Mouse (Mus musculus): ENCODE measurements around the gene Sec14l2. TPM values are rescaled to one million over a fixed set of nuclear protein-coding genes. Genes with fewer than 3 reads are reported as not detected.
A peak's percentile ranks its signal among the peaks of the same experiment; 100 is the strongest.

Sec14l2 gene
- polyA plus RNA-seq (2012; rRNA removed): 0.42 and 1.1 TPM in 2 replicates

DNA sequence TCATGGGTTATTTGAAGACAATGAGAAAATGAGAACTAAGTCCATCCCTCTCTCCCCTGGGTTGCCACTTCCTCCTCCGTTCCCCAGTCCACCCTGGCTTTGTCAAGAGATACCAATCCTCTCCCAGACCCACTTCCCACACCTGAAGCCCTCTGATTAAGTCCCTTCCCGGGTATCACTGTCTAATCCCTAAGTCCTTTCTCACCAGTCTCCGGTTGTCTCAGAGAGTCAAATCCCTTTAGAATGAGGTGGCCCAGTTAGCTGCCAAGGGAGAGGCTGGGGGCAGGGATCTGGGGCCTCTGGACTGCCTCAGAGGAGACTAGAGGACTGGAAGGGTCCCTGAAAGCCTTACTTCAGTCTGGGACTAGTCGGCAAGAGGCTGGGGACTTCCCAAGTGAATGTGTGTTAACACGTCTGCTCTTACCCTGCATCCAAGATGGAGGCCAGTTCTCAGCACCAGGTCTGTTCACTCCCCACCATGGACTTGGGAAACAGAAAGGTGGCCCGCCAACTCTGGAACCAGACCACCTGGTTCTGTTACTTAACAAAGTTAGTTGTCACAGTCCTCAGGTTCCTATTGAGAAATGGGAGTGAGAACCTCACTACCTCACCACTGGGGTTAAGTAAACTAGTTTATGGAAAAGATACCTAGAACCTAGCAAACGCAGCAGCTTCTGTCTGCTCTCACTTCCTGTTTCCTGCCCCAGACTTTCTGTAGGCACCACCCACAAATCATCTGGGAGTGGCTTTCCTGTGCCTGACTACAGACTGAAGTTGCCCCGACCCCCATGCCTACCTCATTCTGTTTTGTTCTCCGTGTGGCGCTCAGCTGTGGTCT is at the start of gene Sec14l2:
Sec14l2 (minus strand) TSS at position 674 of the 838 bp plus-strand sequence.
- 63% methylated on average over 10 of the region's 10 CpGs for WGBS
- no peaks in the 10 kb centered on the region for H3K36me3 ChIP-seq (ENCODE audit: control insufficient read depth, insufficient read depth, low read length)
- DNase-seq: peak; percentile 33
- H3K4me1 ChIP-seq (replicated peaks; ENCODE audit: control insufficient read depth, insufficient read depth, low read length): peaks cover 13% of the 10 kb centered on the region
- TF ChIP-seq POLR2A (IDR thresholded peaks at IDR 0.05; ENCODE audit: control insufficient read depth, extremely low read depth, insufficient read depth, low read length, poor library complexity) (no peak), CTCF (IDR thresholded peaks at IDR 0.05; ENCODE audit: borderline replicate concordance, control insufficient read depth, extremely low read depth, insufficient read depth, low read length, poor library complexity) (no peak)
- H3K4me3 ChIP-seq (ENCODE audit: control insufficient read depth, insufficient read depth, low read length): no peak within 1 kb of the TSS
- no peak within 1 kb of the TSS for H3K27ac ChIP-seq (ENCODE audit: control insufficient read depth, insufficient read depth, low read length)
- peaks cover 8% of the 10 kb centered on the region; the same call in 1 of the 2 replicates for H3K27me3 ChIP-seq (ENCODE audit: control insufficient read depth, insufficient read depth, low read length)

DNA sequence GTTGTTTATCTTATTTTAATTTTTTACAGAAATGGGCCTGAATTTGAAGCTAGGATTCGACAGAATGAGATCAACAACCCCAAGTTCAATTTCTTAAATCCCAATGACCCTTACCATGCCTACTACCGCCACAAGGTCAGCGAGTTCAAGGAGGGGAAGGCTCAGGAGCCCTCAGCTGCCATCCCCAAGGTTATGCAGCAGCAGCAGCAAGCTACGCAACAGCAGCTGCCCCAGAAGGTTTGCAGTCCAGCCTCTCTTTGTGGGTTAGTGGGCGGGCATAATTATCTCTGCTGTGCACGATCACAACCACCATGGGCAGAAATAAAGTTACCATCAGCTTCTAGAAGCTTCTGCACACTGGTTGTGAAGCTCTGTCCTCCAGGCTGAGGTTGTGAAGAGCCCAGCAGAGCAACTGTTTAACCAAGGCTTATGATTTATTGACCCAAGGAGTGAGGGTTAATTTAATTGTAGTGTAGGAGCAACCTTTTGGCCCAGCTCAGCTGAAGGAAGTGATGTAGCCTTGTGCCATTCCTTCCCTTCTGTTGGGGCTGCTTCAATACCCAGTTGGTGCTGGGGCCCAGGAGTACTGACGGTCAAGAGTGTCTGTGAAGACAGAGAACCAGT is 43.4 kb upstream of the Sec14l2 start:
- no peak for DNase-seq

DNA sequence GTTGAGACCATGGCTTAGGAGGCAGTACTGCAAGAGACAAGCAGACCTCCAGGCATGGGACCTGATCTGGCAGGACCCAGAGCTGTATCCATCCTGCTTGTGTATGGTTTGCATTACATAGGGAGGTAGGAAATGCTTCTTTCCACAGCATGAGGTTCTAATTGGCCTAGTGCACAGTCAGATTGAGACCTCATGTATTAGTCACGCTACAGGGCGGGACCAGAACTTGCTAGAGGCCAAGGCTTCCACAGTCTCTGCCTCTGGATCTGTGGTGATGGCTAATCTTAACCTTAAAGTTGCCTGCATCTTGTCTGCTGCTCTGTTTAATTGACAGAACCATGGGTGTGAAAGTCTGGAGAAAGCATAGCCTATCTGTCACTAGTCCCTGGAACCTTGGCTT is 41.5 kb upstream of the Sec14l2 start:
- TF ChIP-seq POLR2A (IDR thresholded peaks at IDR 0.05; ENCODE audit: control insufficient read depth, extremely low read depth, insufficient read depth, low read length, poor library complexity) (no peak), CTCF (IDR thresholded peaks at IDR 0.05; ENCODE audit: borderline replicate concordance, control insufficient read depth, extremely low read depth, insufficient read depth, low read length, poor library complexity) (no peak)
- DNase-seq: no peak
- H3K4me1 ChIP-seq (replicated peaks; ENCODE audit: control insufficient read depth, insufficient read depth, low read length): peaks cover 5% of the 10 kb centered on the region
- H3K27me3 ChIP-seq (ENCODE audit: control insufficient read depth, insufficient read depth, low read length): no peaks in the 10 kb centered on the region
- H3K36me3 ChIP-seq (ENCODE audit: control insufficient read depth, insufficient read depth, low read length): peaks cover 63% of the 10 kb centered on the region
- 96% methylated on average over 2 of the region's 2 CpGs for WGBS
- H3K4me3 ChIP-seq (ENCODE audit: control insufficient read depth, insufficient read depth, low read length): no peak overlapping the region
- no peak overlapping the region for H3K27ac ChIP-seq (ENCODE audit: control insufficient read depth, insufficient read depth, low read length)

More for the DNA sequence above, 43.4 kb upstream of the Sec14l2 start:
- H3K27me3 ChIP-seq (ENCODE audit: control insufficient read depth, insufficient read depth, low read length): no peaks in the 10 kb centered on the region
- TF ChIP-seq POLR2A (IDR thresholded peaks at IDR 0.05; ENCODE audit: control insufficient read depth, extremely low read depth, insufficient read depth, low read length, poor library complexity): no peak
- no peak for TF ChIP-seq CTCF (IDR thresholded peaks at IDR 0.05; ENCODE audit: borderline replicate concordance, control insufficient read depth, extremely low read depth, insufficient read depth, low read length, poor library complexity)
- WGBS: 95% methylated on average over 7 of the region's 7 CpGs
- peaks cover 82% of the 10 kb centered on the region for H3K36me3 ChIP-seq (ENCODE audit: control insufficient read depth, insufficient read depth, low read length)
- H3K4me1 ChIP-seq (replicated peaks; ENCODE audit: control insufficient read depth, insufficient read depth, low read length): no peaks in the 10 kb centered on the region
- no peak overlapping the region for H3K27ac ChIP-seq (ENCODE audit: control insufficient read depth, insufficient read depth, low read length)
- H3K4me3 ChIP-seq (ENCODE audit: control insufficient read depth, insufficient read depth, low read length): no peak overlapping the region

DNA sequence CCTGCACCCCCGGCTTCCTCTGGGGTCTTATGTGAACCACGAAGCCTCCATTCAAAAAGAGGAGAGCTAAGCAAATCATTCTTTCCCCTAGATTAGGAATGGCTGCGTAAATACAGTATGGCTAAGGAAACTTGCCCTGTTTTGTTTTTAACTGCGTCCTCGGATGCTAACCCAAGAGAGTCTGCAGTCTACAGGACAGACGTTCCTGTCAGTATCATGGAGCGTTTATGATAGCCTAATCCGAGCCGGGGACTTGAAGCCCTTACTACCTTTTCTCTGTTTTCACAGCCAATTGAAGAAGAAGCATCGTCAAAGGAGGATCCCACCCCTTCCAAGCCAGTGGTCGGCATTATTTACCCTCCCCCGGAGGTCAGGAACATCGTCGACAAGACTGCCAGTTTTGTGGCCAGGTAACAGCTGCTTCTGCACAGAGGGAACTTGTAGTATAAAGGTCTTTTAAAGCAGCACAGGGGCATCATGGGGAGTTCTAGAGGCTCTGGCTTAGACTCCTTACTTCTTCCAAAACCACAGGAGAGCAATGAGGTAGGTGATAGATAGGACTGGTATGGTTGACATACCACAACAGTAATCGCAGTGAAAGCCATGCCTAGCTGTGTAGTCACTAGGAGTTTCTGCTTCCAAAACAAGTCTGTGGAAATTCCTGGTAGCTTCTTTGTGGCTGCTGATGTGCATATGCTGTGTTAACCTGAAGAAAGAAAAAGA is 37.7 kb upstream of the Sec14l2 start:
- no peak overlapping the region for H3K27ac ChIP-seq (ENCODE audit: control insufficient read depth, insufficient read depth, low read length)
- H3K4me3 ChIP-seq (ENCODE audit: control insufficient read depth, insufficient read depth, low read length): peak overlapping the region; percentile 85
- no peaks in the 10 kb centered on the region for H3K27me3 ChIP-seq (ENCODE audit: control insufficient read depth, insufficient read depth, low read length)
- peaks cover 27% of the 10 kb centered on the region for H3K36me3 ChIP-seq (ENCODE audit: control insufficient read depth, insufficient read depth, low read length)
- peak; percentile 6 for DNase-seq
- peaks cover 5% of the 10 kb centered on the region for H3K4me1 ChIP-seq (replicated peaks; ENCODE audit: control insufficient read depth, insufficient read depth, low read length)
- TF ChIP-seq POLR2A (IDR thresholded peaks at IDR 0.05; ENCODE audit: control insufficient read depth, extremely low read depth, insufficient read depth, low read length, poor library complexity) (no peak), CTCF (IDR thresholded peaks at IDR 0.05; ENCODE audit: borderline replicate concordance, control insufficient read depth, extremely low read depth, insufficient read depth, low read length, poor library complexity) (no peak)
- WGBS: 4% methylated on average over 15 of the region's 15 CpGs

DNA sequence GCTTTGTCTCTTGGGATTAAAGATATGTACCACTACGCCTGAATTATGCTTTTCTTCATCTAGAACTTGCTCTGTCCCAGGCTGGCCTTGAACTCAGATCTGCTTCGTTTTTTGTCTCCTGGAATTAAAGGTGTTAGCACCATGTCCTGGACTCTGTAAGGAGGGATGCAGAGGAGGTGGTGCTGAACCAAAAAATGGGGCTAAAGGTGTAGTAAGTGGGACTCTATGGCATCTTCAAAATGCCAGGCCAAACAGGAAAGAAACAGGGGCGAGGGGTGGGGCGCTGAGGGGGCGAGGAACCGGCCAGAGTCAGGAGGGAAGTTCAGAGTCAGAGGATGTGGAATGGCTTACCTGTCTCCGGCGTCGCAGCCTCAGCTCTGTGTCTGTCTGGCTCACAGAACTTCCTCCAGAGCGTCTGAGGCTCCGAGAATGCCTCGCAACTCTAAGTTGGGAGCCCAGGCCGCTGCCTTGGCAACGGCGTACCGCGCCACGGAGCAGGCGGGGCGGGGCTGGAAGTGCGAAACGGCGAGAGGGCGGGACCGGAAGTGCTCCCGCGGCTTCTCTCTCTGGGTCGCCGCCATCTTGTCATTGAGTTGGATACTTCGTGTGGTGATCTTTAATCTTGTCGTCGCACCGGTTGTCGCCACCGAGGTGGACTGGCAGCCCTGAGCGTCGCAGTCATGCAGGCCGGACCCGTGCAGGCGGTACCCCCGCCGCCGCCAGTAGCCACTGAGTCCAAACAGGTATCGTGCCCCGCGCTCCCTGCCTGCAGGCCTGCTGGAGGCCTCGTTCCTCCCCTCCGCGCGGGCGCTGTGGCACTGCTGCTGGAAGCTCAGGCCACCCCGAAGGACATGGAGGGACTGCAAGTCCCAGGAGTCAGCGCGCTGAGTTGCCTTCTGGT is 36.8 kb upstream of the Sec14l2 start, which contains the start of the genes Ccdc157 and Sf3a1:
Ccdc157 (minus strand) TSS at position 486 of the 901 bp plus-strand sequence.
Sf3a1 (plus strand) TSS at position 543 of the 901 bp plus-strand sequence.
- H3K4me3 ChIP-seq (ENCODE audit: control insufficient read depth, insufficient read depth, low read length): peak within 1 kb of the TSS; percentile 85
- WGBS: 2% methylated on average over 54 of the region's 54 CpGs
- H3K27ac ChIP-seq (ENCODE audit: control insufficient read depth, insufficient read depth, low read length): no peak within 1 kb of the TSS
- peaks cover 20% of the 10 kb centered on the region for H3K36me3 ChIP-seq (ENCODE audit: control insufficient read depth, insufficient read depth, low read length)
- H3K4me1 ChIP-seq (replicated peaks; ENCODE audit: control insufficient read depth, insufficient read depth, low read length): peaks cover 5% of the 10 kb centered on the region
- DNase-seq: peak; percentile 94
- no peaks in the 10 kb centered on the region for H3K27me3 ChIP-seq (ENCODE audit: control insufficient read depth, insufficient read depth, low read length)
- TF ChIP-seq POLR2A (IDR thresholded peaks at IDR 0.05; ENCODE audit: control insufficient read depth, extremely low read depth, insufficient read depth, low read length, poor library complexity) (peak; percentile 42), CTCF (IDR thresholded peaks at IDR 0.05; ENCODE audit: borderline replicate concordance, control insufficient read depth, extremely low read depth, insufficient read depth, low read length, poor library complexity) (no peak)

Measured in thymus, adult 2 months (tissue).